Mouse (Mus musculus) cerebellum, adult 2 months (tissue): ENCODE results near the gene Atp2b4. TPM values are rescaled to one million over a fixed set of nuclear protein-coding genes. Genes with fewer than 3 reads are reported as not detected.

ENCODE experiments used
- DNase-seq, 2 experiments: peaks; one replicate each; pipeline ENCODE4 v3.0.0; 2021
- H3K27ac ChIP-seq: fragments of 200-500 bp; 2 replicates; pipeline ENCODE4 v1.5.1; 2012; ENCODE audit warnings: low read length, control low read depth, inconsistent platforms; ENCODE audit not compliant: insufficient read depth
- H3K27me3 ChIP-seq: fragments of 200-500 bp; 2 replicates; pipeline ENCODE4 v1.6.1; 2012; ENCODE audit warnings: inconsistent platforms, mild to moderate bottlenecking, low read length, moderate library complexity; ENCODE audit not compliant: control insufficient read depth, insufficient read depth
- H3K4me1 ChIP-seq: fragments of 200-500 bp; 2 replicates; pipeline ENCODE4 v1.6.1; 2011; ENCODE audit warnings: low read length; ENCODE audit not compliant: control insufficient read depth, insufficient read depth
- H3K4me3 ChIP-seq: fragments of 200-500 bp; replicated peaks from 2 replicates; pipeline ENCODE3; 2011; ENCODE audit warnings: mild to moderate bottlenecking, low read depth, low read length, control low read depth; ENCODE audit not compliant: insufficient read depth
- CTCF ChIP-seq: fragments of 200-500 bp; IDR thresholded peaks from 2 replicates; pipeline ENCODE4 v1.5.1; 2011; ENCODE audit warnings: low read depth, mild to moderate bottlenecking, control low read depth, low read length, moderate library complexity, borderline replicate concordance; ENCODE audit not compliant: insufficient read depth
- POLR2A ChIP-seq: fragments of 200-500 bp; IDR thresholded peaks from 2 replicates; pipeline ENCODE4 v1.6.1; 2011; ENCODE audit warnings: low read length, control low read depth, borderline replicate concordance; ENCODE audit not compliant: insufficient read depth
- WGBS: fragments of 180-500 bp; shearing (Covaris S2); methylation state at CpG from one replicate; pipeline ENCODE4 v1.1.7; 2018; 5-methylcytosine and 5-hydroxymethylcytosine counted together
- polyA plus RNA-seq: library from polyadenylated mRNA; depleted of rRNA; stranded (reverse); fragments of >200 nt; gene quantifications from 2 replicates; pipeline ENCODE4 v1.2.3, GENCODE M21; 2012

Atp2b4 gene
- polyA plus RNA-seq, 1 experiment: 18.7 TPM

- TF ChIP-seq CTCF (no peak), POLR2A (no peak)
- Histone ChIP-seq H3K27ac (no peak overlapping the region), H3K4me1 (peaks cover 9% of the 10 kb centered on the region; the same call in 1 of the 2 replicates), H3K4me3 (no peak overlapping the region), H3K27me3 (no peaks in the 10 kb centered on the region)
- 78% methylated on average over 1 of the region's 1 CpGs for WGBS
- DNase-seq: no peak
Measured at GRCm38 (mm10) chr1:133797327-133797978, 3.4 kb downstream of the Atp2b4 start.

- TF ChIP-seq CTCF (no peak), POLR2A (no peak)
- no peak overlapping the region for H3K27ac ChIP-seq
- H3K4me1 ChIP-seq: peaks cover 5% of the 10 kb centered on the region
- DNase-seq: no peak
- H3K27me3 ChIP-seq: no peaks in the 10 kb centered on the region
- no peak overlapping the region for H3K4me3 ChIP-seq
- WGBS: 76% methylated on average over 1 of the region's 1 CpGs
Measured at GRCm38 (mm10) chr1:133793646-133794045, 7.2 kb downstream of the Atp2b4 start.

GRCm38 (mm10) chr1:133790011-133790410 lies 10.8 kb downstream of the Atp2b4 start:
- DNase-seq: no peak

GRCm38 (mm10) chr1:133788864-133789263 lies 12.0 kb downstream of the Atp2b4 start:
- no peak overlapping the region for H3K27ac ChIP-seq
- no peak for DNase-seq
- WGBS: 36% methylated on average over 5 of the region's 5 CpGs
- H3K27me3 ChIP-seq: no peaks in the 10 kb centered on the region
- peaks cover 8% of the 10 kb centered on the region for H3K4me1 ChIP-seq
- no peak overlapping the region for H3K4me3 ChIP-seq
- TF ChIP-seq CTCF (no peak), POLR2A (no peak)

More at GRCm38 (mm10) chr1:133790011-133790410, 10.8 kb downstream of the Atp2b4 start:
- no peak overlapping the region for H3K4me3 ChIP-seq
- WGBS: 97% methylated on average over 4 of the region's 4 CpGs
- no peak overlapping the region for H3K27ac ChIP-seq
- H3K27me3 ChIP-seq: no peaks in the 10 kb centered on the region
- no peak for TF ChIP-seq CTCF
- no peak for TF ChIP-seq POLR2A
- H3K4me1 ChIP-seq: peaks cover 8% of the 10 kb centered on the region

- H3K27ac ChIP-seq: no peak overlapping the region
- DNase-seq: no peak
- no peaks in the 10 kb centered on the region for H3K27me3 ChIP-seq
- TF ChIP-seq POLR2A (no peak), CTCF (no peak)
- 94% methylated on average over 10 of the region's 10 CpGs for WGBS
- peaks cover 8% of the 10 kb centered on the region for H3K4me1 ChIP-seq
- H3K4me3 ChIP-seq: no peak overlapping the region
Measured at GRCm38 (mm10) chr1:133787500-133788210, 13.2 kb downstream of the Atp2b4 start.

- peaks cover 8% of the 10 kb centered on the region for H3K4me1 ChIP-seq
- H3K27ac ChIP-seq: no peak overlapping the region
- DNase-seq: no peak
- WGBS: 73% methylated on average over 3 of the region's 3 CpGs
- no peak overlapping the region for H3K4me3 ChIP-seq
- TF ChIP-seq CTCF (no peak), POLR2A (no peak)
- H3K27me3 ChIP-seq: no peaks in the 10 kb centered on the region
Measured at GRCm38 (mm10) chr1:133784621-133785020, 16.2 kb downstream of the Atp2b4 start.

GRCm38 (mm10) chr1:133781531-133781930 lies 19.3 kb downstream of the Atp2b4 start:
- no peak overlapping the region for H3K4me3 ChIP-seq
- no peaks in the 10 kb centered on the region for H3K4me1 ChIP-seq
- no peak for DNase-seq
- H3K27ac ChIP-seq: no peak overlapping the region
- TF ChIP-seq POLR2A (no peak), CTCF (no peak)
- H3K27me3 ChIP-seq: no peaks in the 10 kb centered on the region
- WGBS: 65% methylated on average over 3 of the region's 3 CpGs

GRCm38 (mm10) chr1:133779043-133779442 lies 21.8 kb downstream of the Atp2b4 start:
- no peaks in the 10 kb centered on the region for H3K4me1 ChIP-seq
- TF ChIP-seq CTCF: no peak
- TF ChIP-seq POLR2A: no peak
- H3K27me3 ChIP-seq: no peaks in the 10 kb centered on the region
- H3K4me3 ChIP-seq: no peak overlapping the region
- WGBS: 58% methylated on average over 1 of the region's 1 CpGs
- no peak for DNase-seq
- no peak overlapping the region for H3K27ac ChIP-seq
